Mouse (Mus musculus) urinary bladder, postnatal 14 days (tissue): ENCODE measurements around the gene Kars.

Experiments used
- DNase-seq: peaks from one replicate; pipeline ENCODE4 v3.0.0; 2021; ENCODE audit warnings: low spot score

Kars gene

GRCm38 (mm10) chr8:111943544-111943943, 67.6 kb downstream of the Kars start:
- DNase-seq: no peak
